Mouse (Mus musculus) monocyte, adult 59 days (primary cell): ENCODE measurements around the gene Kcng3. TPM values are rescaled to one million over a fixed set of nuclear protein-coding genes. Genes with fewer than 3 reads are reported as not detected.

Experiments
- total RNA-seq, 2 experiments: library from RNA; stranded (reverse); gene quantifications; one replicate each; pipeline ENCODE4 v1.2.4; 2023

Kcng3 gene
- under 1 TPM; 0.24 to 0.36 TPM for total RNA-seq

DNA sequence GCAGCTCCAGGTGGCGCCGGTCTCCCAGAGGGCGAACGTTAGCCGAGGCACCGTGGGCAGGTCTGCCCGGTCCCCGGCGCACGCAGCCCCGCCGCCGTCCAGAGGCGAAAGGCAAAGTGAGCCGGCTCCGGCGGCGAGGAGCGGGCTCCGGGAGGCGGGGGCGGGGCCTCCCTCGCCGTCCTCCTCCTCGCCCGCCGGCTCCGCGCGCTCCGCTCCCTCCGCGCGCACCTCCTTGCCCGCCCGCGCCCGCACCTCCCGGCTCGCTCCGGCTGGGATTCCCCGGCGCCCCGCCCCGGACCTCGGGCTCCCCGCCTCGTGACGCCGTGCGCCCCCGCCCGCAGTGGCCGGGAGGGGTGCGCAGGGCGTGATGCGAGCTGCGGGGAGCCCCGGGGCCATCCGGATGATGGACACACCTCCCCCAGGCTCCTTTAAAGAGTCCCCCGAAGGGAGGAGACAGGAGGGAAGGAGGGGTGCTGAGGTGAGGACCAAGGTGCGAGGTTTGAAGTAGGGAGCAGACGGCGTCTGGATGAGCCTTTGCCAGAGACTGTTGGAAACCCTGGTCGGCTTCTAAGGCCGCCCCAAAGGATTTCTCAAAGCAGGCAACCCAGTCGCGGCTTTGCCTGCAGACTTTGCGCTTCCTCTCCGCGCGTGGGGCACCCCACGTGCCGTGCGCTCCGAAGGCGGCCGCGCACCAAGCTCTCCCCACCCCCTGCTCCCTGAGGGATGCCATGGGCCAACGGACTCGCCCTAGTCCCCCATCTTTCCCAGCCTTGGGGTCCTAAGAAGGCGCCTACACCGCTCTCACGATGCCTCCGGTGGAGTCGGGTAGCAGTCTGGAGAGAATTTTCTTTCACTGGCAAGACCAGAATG lies at the start of gene Kcng3:
Gene Kcng3 (minus strand): TSS at position 113 of the 870 bp plus-strand sequence.

Other genes with a start within 250 kb of the Kcng3 start
- 100 to 1,000 TPM; 226 to 256 TPM for gene Cox7a2l, start 114.6 kb downstream of the Kcng3 start, total RNA-seq
- gene Mta3, start 74.3 kb upstream of the Kcng3 start, total RNA-seq: 100 to 1,000 TPM in 1 of 2 experiments, 10 to 100 TPM in 1; 97.9 to 110 TPM
- gene Haao, start 216.1 kb upstream of the Kcng3 start, total RNA-seq: 10 to 100 TPM; 33.6 to 47.4 TPM